Mouse (Mus musculus) hindbrain, embryonic 15.5 days (tissue): ENCODE data around the gene Cacng2. TPM values are rescaled to one million over a fixed set of nuclear protein-coding genes. Genes with fewer than 3 reads are reported as not detected.

Experiments used
- ATAC-seq: fragments of 200-750 bp; cut with Nextera tagmentation; 2 replicates; pipeline ENCODE4 v1.8.0; 2017; ENCODE audit warnings: low read depth, moderate number of reproducible peaks, moderate TSS enrichment; ENCODE audit not compliant: low FRiP score
- H3K27ac ChIP-seq: fragments of 300-500 bp; sonication (generic); replicated peaks from 2 replicates; pipeline ENCODE4 v1.5.1; 2015; ENCODE audit warnings: mild to moderate bottlenecking, inconsistent platforms
- H3K27me3 ChIP-seq: fragments of 300-500 bp; sonication (generic); 2 replicates; pipeline ENCODE4 v1.6.1; 2015; ENCODE audit warnings: control low read depth, inconsistent platforms
- H3K36me3 ChIP-seq: fragments of 300-500 bp; sonication (generic); 2 replicates; pipeline ENCODE4 v1.6.1; 2015; ENCODE audit warnings: control low read depth, inconsistent platforms
- H3K4me1 ChIP-seq: fragments of 300-500 bp; sonication (generic); replicated peaks from 2 replicates; pipeline ENCODE4 v1.6.1; 2015; ENCODE audit warnings: control low read depth, inconsistent platforms
- H3K4me2 ChIP-seq: fragments of 300-500 bp; sonication (generic); 2 replicates; pipeline ENCODE4 v1.6.1; 2015; ENCODE audit warnings: moderate library complexity, mild to moderate bottlenecking, inconsistent platforms
- H3K4me3 ChIP-seq: fragments of 300-500 bp; sonication (generic); 2 replicates; pipeline ENCODE4 v1.5.1; 2015; ENCODE audit warnings: mild to moderate bottlenecking, inconsistent platforms
- H3K9ac ChIP-seq: fragments of 300-500 bp; sonication (generic); 2 replicates; pipeline ENCODE4 v1.6.1; 2015; ENCODE audit warnings: inconsistent platforms
- H3K9me3 ChIP-seq: fragments of 300-500 bp; sonication (generic); 2 replicates; pipeline ENCODE4 v1.6.1; 2016; ENCODE audit warnings: control low read depth, inconsistent platforms
- WGBS: fragments of 180-500 bp; shearing (Covaris S2); methylation state at CpG from one replicate; pipeline ENCODE4 v1.1.7; 2015; 5-methylcytosine and 5-hydroxymethylcytosine counted together
- polyA plus RNA-seq: library from polyadenylated mRNA; unstranded; fragments of >200 nt; fragmentation: Nextera tagmentation; extraction: Ambion mirVana; gene quantifications from 2 replicates; pipeline ENCODE4 v1.2.1, GENCODE M21; 2015

Gene Cacng2
- polyA plus RNA-seq, 1 experiment from 2014 or later = 17.4 TPM

GRCm38 (mm10) chr15:78001400-78001799 is 118.4 kb downstream of the Cacng2 start:
- no peaks in the 10 kb centered on the region for H3K9me3 ChIP-seq
- H3K4me3 ChIP-seq = no peak overlapping the region
- 12% methylated on average over 5 of the region's 5 CpGs for WGBS
- no peak for ATAC-seq
- H3K36me3 ChIP-seq = no peaks in the 10 kb centered on the region
- H3K27me3 ChIP-seq = no peaks in the 10 kb centered on the region
- H3K4me2 ChIP-seq = no peak overlapping the region
- no peak overlapping the region for H3K9ac ChIP-seq
- no peak overlapping the region for H3K27ac ChIP-seq
- H3K4me1 ChIP-seq = 0 out of 2 replicates have a peak, but pooled peaks cover 4% of the 10 kb centered on the region

GRCm38 (mm10) chr15:77988541-77988940 is 131.3 kb downstream of the Cacng2 start:
- H3K36me3 ChIP-seq = no peaks in the 10 kb centered on the region
- H3K4me2 ChIP-seq = no peak overlapping the region
- no peaks in the 10 kb centered on the region for H3K9me3 ChIP-seq
- no peaks in the 10 kb centered on the region for H3K27me3 ChIP-seq
- WGBS = 57% methylated on average over 5 of the region's 5 CpGs
- no peak overlapping the region for H3K4me3 ChIP-seq
- H3K4me1 ChIP-seq = no peaks in the 10 kb centered on the region
- ATAC-seq = no peak
- no peak overlapping the region for H3K9ac ChIP-seq
- H3K27ac ChIP-seq = no peak overlapping the region

- H3K4me1 ChIP-seq = peaks cover 4% of the 10 kb centered on the region; the same call in 1 of the 2 replicates
Observed at GRCm38 (mm10) chr15:77983391-77983790, 136.4 kb downstream of the Cacng2 start.

GRCm38 (mm10) chr15:77982195-77982939 is 137.5 kb downstream of the Cacng2 start:
- H3K27ac ChIP-seq = no peak overlapping the region
- no peaks in the 10 kb centered on the region for H3K36me3 ChIP-seq
- 0 out of 2 replicates have a peak, but pooled peaks cover 3% of the 10 kb centered on the region for H3K27me3 ChIP-seq
- no peak overlapping the region for H3K9ac ChIP-seq
- peaks cover 4% of the 10 kb centered on the region; the same call in 1 of the 2 replicates for H3K4me1 ChIP-seq
- no peak overlapping the region for H3K4me3 ChIP-seq
- H3K9me3 ChIP-seq = no peaks in the 10 kb centered on the region
- 27% methylated on average over 18 of the region's 18 CpGs for WGBS
- peak; percentile 81 for ATAC-seq
- no peak overlapping the region for H3K4me2 ChIP-seq

More at GRCm38 (mm10) chr15:77983391-77983790, 136.4 kb downstream of the Cacng2 start:
- Histone ChIP-seq H3K27ac (no peak overlapping the region), H3K36me3 (no peaks in the 10 kb centered on the region), H3K4me2 (no peak overlapping the region), H3K4me3 (no peak overlapping the region), H3K9me3 (no peaks in the 10 kb centered on the region), H3K27me3 (0 out of 2 replicates have a peak, but pooled peaks cover 3% of the 10 kb centered on the region), H3K9ac (no peak overlapping the region)
- no peak for ATAC-seq
- 38% methylated on average over 3 of the region's 3 CpGs for WGBS

- WGBS = 79% methylated on average over 5 of the region's 5 CpGs
- H3K4me2 ChIP-seq = no peak overlapping the region
- H3K9ac ChIP-seq = no peak overlapping the region
- no peak overlapping the region for H3K27ac ChIP-seq
- H3K36me3 ChIP-seq = no peaks in the 10 kb centered on the region
- 0 out of 2 replicates have a peak, but pooled peaks cover 3% of the 10 kb centered on the region for H3K27me3 ChIP-seq
- H3K4me1 ChIP-seq = peaks cover 4% of the 10 kb centered on the region; the same call in 1 of the 2 replicates
- no peak for ATAC-seq
- H3K9me3 ChIP-seq = no peaks in the 10 kb centered on the region
- H3K4me3 ChIP-seq = no peak overlapping the region
Observed at GRCm38 (mm10) chr15:77981181-77981680, 138.6 kb downstream of the Cacng2 start.

GRCm38 (mm10) chr15:77979427-77979865 is 140.4 kb downstream of the Cacng2 start:
- no peak overlapping the region for H3K4me3 ChIP-seq
- H3K4me2 ChIP-seq = no peak overlapping the region
- no peak overlapping the region for H3K27ac ChIP-seq
- no peaks in the 10 kb centered on the region for H3K36me3 ChIP-seq
- no peaks in the 10 kb centered on the region for H3K9me3 ChIP-seq
- H3K4me1 ChIP-seq = peaks cover 4% of the 10 kb centered on the region; the same call in 1 of the 2 replicates
- 0 out of 2 replicates have a peak, but pooled peaks cover 3% of the 10 kb centered on the region for H3K27me3 ChIP-seq
- ATAC-seq = no peak
- H3K9ac ChIP-seq = no peak overlapping the region
- 89% methylated on average over 10 of the region's 10 CpGs for WGBS

- Histone ChIP-seq H3K4me3 (no peak overlapping the region), H3K4me1 (peaks cover 4% of the 10 kb centered on the region; the same call in 1 of the 2 replicates), H3K9ac (no peak overlapping the region), H3K27me3 (0 out of 2 replicates have a peak, but pooled peaks cover 3% of the 10 kb centered on the region), H3K9me3 (no peaks in the 10 kb centered on the region), H3K36me3 (no peaks in the 10 kb centered on the region), H3K27ac (no peak overlapping the region), H3K4me2 (no peak overlapping the region)
- ATAC-seq = no peak
- WGBS = 57% methylated on average over 3 of the region's 3 CpGs
Observed at GRCm38 (mm10) chr15:77977663-77978062, 142.2 kb downstream of the Cacng2 start.

GRCm38 (mm10) chr15:77974165-77974841 is 145.5 kb downstream of the Cacng2 start:
- Histone ChIP-seq H3K27me3 (no peaks in the 10 kb centered on the region), H3K4me2 (no peak overlapping the region), H3K36me3 (no peaks in the 10 kb centered on the region), H3K4me1 (peaks cover 16% of the 10 kb centered on the region), H3K27ac (no peak overlapping the region), H3K9ac (no peak overlapping the region), H3K9me3 (no peaks in the 10 kb centered on the region), H3K4me3 (no peak overlapping the region)
- 80% methylated on average over 6 of the region's 6 CpGs for WGBS
- ATAC-seq = no peak

- H3K9me3 ChIP-seq = no peaks in the 10 kb centered on the region
- H3K27ac ChIP-seq = peak within 1 kb of the TSS; percentile 99
- H3K4me2 ChIP-seq = peak within 1 kb of the TSS; percentile 90
- peak within 1 kb of the TSS; percentile 90 for H3K4me3 ChIP-seq
- H3K36me3 ChIP-seq = peaks cover 25% of the 10 kb centered on the region
- H3K27me3 ChIP-seq = no peaks in the 10 kb centered on the region
- ATAC-seq = peak; percentile 92
- WGBS = under 1% methylated on average over 72 of the region's 72 CpGs
- H3K9ac ChIP-seq = peak within 1 kb of the TSS; percentile 97
- H3K4me1 ChIP-seq = peaks cover 26% of the 10 kb centered on the region
Observed at GRCm38 (mm10) chr15:77970470-77971292, 149.1 kb downstream of the Cacng2 start, which contains the start of gene Eif3d. Gene Eif3d (minus strand): TSS chr15:77970813.

GRCm38 (mm10) chr15:77969940-77970469 is 149.8 kb downstream of the Cacng2 start:
- Histone ChIP-seq H3K4me1 (peaks cover 26% of the 10 kb centered on the region), H3K4me3 (peak overlapping the region; percentile 90), H3K27ac (peak overlapping the region; percentile 99), H3K36me3 (peaks cover 32% of the 10 kb centered on the region), H3K9me3 (no peaks in the 10 kb centered on the region), H3K9ac (peak overlapping the region; percentile 94), H3K4me2 (peak overlapping the region; percentile 90), H3K27me3 (no peaks in the 10 kb centered on the region)
- WGBS = 3% methylated on average over 15 of the region's 15 CpGs
- ATAC-seq = 0 out of 2 replicates have a peak, but pooled peaks have one; percentile 7

GRCm38 (mm10) chr15:77965117-77965528 is 154.7 kb downstream of the Cacng2 start:
- no peaks in the 10 kb centered on the region for H3K27me3 ChIP-seq
- H3K4me1 ChIP-seq = peaks cover 18% of the 10 kb centered on the region
- H3K4me2 ChIP-seq = no peak overlapping the region
- no peaks in the 10 kb centered on the region for H3K9me3 ChIP-seq
- no peak overlapping the region for H3K9ac ChIP-seq
- H3K36me3 ChIP-seq = peaks cover 81% of the 10 kb centered on the region
- 85% methylated on average over 9 of the region's 9 CpGs for WGBS
- no peak overlapping the region for H3K27ac ChIP-seq
- H3K4me3 ChIP-seq = no peak overlapping the region
- no peak for ATAC-seq
